Mouse (Mus musculus) activated CD4-positive, CD25-positive, alpha-beta regulatory T cell, adult 4 months (primary cell): ENCODE results near the gene Tlr4. TPM values are rescaled to one million over a fixed set of nuclear protein-coding genes. Genes with fewer than 3 reads are reported as not detected.

ENCODE experiments used
- ATAC-seq: one replicate; pipeline ENCODE4 v1.8.0; 2017
- polyA plus RNA-seq, 2 experiments: library from polyadenylated mRNA; unstranded; fragments of 100-300 nt; shearing (Covaris generic); gene quantifications; one replicate each; pipeline ENCODE4 v1.2.1; 2017

Gene Tlr4
- polyA plus RNA-seq, 2 experiments from 2014 or later, result 2.0 to 2.5 TPM

DNA sequence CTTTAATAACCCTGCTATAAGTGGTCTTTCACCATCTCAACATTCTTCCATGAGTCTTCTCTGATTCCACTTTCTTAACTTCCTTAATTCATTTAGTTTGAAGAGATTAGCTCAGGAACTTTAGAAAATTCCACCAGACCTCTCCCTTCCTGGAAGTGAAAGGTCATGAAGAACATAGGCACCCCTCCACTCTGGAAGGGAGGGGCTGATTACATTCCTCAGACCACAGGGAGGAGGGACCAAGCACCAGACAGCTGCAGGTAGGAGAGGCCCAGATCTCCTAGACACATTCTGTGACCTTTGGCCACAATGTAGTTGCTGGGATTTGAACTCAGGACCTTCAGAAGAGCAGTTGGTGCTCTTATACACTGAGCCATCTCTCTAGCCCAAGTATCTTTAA lies 72.7 kb downstream of the Tlr4 start:
- no peak for ATAC-seq

DNA sequence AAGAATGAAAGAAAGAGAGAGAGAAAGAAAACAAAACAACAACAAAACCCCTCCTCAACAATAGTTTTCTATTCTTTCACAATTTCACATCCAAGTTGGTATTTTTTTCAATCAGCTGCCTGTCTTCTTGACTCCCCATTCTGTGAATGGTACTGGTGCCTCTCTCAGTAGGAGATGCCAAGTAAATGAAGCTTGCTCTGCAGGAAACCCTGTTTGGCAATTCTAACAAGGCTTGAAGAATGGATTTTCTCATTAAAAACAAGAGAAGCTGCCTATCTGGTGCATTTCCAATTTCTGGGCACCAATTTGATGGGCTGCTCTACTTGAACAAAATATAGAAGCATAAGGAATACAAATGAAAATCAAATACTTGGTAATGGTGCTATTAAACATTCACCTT lies 74.1 kb downstream of the Tlr4 start:
- no peak for ATAC-seq

DNA sequence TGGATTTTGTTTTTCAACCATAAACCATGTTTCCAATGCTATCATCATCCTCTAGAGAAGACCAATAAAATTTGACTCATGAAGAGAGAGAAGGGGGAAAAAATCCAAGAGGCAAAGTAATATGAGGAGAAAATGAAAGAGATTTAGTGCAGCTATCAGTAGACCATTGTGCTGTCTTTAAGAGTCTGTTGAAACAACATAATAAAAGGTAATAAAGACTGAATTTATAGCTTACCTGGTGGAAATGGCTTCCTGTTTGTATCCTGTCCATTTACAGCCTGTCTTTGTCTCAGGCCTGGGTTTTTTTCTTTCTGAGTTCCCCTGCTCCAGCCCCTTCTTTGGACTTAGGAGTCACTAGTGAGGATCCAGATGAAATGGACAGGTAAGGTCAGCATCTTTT lies 81.0 kb downstream of the Tlr4 start:
- no peak for ATAC-seq

DNA sequence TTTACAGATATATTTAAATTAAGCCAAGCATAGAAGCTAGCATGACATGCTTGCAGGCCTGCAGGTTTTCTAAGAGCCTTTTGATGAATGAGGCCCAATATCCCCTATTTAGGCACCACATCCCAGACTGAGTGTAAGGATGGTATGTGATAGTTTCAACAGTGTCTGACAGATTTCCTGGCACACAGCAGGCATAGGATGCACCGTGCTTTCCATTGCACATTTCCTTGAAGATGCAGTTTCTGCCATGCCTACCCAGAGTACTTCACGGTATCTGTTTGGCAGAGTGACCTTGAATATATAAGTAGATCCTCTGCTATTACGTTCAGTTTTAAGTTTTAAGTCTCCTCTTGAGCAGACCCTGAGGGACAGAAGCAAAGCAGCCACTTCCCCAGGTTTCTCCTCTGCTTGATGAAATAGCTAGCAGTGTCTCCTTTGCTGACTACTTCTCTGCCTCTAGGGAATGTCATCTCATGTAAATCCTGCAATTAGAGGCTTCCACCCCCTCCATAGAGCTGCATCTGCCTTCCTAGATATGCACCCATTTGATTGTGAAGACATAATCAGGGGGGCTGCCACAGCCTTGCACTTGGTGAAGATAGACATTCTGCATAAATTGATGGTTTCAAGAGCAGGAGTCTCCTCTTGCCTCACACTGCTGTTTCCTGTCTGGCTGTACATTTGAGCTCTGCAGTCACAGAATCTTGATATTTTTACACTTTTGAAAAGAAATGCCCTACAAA lies 92.4 kb downstream of the Tlr4 start:
- ATAC-seq, result no peak

DNA sequence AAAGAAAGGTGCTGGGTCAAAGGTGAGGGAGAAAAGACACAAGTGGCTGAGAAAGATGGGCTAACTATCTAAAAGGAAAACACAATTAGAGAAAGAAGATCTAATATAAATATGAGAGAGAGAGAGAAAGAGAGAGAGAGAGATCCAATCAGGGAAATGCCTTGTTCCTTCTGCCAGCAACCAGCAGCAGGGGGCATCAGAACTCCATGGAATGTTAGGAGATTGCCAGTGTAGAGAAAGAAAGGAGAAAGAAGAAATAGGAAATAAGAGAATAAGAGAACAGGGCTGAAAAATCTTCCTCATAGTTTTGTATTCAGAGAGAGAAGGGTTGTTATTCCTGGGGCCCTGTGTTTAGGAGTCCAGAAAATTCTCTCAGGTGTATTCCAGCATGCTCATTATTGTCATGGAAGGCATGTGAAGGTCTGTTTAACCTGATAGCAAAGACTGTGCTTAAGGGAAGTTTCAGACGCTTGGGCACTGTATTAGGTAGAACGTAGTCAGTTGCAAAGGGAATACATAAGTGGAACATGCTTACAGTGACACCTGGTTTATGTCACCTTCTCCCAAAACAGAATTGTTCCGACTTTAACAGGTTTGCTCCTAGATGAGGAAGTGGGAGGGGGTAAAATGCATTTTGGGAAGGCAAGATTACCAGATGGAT lies 96.4 kb downstream of the Tlr4 start:
- ATAC-seq, result no peak

DNA sequence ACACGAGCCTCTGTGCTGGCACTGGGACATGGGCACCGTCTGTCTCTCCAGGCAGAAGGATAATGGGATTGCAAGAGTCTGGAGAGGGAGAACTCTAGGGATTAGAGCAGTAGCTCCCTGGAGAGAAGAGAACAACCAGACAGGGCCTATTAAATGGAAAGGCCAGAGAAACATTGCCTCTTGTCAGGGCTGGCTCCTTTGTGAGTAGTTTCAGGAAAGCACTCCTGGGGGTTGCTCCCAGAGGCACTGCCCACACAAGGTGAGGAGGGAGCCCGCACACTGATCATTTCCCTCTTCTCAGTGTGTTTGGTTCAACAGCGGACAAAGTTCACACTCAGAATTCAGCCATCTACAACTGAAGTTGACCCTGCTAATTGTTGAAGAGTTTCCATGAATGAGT lies 98.7 kb downstream of the Tlr4 start:
- ATAC-seq, result no peak

DNA sequence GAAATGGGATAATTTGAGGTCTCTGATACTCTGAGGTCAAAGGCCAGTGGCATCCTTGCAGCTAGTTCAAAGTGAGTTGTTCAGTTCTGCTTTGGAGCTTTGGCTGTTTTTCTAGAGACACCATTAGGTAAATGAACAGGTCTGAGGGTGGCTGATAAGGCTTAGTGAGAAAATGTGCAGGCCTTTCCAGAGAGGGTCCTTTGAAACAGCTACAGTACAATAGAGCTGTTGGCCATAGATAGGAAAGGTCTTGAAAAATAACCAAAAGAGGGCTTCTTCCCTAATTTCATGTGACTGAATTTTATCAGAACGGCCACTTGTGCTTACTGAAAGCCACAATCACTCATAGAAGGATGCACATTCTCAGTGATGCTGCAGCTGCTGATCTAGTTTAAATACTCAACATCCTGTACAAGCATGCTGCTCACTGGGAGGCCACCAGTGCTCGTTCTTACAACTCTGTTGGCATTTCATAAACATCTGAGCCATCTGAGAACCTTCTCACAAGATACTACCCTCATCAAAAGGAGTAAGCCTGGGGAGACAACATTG lies 100.2 kb downstream of the Tlr4 start:
- ATAC-seq, result no peak

DNA sequence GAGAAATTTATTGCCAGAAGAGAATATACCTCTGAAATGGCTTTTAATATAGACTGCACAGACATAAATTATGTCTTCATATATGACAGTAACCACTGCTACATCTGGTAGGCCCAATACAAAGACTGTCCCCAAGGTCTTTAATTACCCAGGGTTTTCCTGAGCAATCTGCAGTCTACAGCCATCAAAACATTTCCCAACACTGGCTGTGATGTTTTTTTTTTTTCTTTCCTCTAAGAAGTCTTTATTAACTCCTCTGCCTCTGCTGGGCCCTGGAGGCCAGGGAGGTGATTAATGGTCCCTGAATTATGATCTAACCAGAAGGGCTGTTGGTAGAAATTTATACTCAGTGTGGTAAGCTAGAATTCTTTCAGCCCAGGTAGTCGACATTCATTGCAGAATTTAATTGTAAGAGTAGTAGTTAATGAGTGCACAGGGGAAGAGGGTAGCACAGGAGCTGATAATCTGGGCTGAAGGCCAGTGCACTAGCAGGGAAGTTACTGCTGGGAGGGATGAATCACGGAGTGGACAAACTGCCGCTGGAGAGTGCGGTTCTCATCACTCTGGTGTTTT lies 111.2 kb downstream of the Tlr4 start:
- no peak for ATAC-seq

DNA sequence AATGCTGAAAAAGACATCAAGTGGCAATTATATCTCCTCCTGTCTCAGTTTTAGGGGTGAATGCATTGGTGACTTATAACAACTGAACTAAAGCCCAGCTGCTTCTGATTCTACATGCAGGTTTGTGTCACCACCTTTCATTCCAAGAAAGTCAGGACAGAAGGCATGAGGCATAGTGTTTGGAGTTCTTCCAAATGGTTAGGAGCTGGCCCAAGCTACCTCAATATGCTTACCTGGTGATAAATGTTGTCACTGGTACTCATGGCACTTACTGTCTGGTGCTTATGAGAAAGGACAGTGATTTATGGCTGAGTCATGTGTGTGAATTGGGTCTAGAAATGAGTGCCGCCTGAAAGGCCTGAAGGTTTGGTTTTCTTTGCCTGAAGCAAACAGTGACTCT lies 114.5 kb downstream of the Tlr4 start:
- no peak for ATAC-seq

DNA sequence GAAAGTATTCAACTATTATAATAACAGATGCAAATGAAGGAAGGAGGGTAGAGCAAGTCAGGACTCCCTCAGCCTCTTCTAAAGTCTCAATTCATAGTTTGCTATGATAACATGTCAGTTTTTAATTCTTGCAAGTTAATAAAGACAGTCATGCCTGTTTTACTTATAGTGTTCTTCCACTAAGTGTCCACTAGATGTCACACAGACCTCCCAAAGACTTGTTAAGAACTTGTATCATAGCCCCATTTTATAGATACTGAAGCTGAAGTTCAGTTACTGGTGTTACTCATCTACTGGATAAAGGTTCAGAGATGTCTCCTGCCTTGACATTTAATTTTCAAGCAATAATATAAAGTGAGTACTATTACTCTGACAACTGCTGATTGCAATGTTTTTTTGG lies 116.3 kb downstream of the Tlr4 start:
- no peak for ATAC-seq

DNA sequence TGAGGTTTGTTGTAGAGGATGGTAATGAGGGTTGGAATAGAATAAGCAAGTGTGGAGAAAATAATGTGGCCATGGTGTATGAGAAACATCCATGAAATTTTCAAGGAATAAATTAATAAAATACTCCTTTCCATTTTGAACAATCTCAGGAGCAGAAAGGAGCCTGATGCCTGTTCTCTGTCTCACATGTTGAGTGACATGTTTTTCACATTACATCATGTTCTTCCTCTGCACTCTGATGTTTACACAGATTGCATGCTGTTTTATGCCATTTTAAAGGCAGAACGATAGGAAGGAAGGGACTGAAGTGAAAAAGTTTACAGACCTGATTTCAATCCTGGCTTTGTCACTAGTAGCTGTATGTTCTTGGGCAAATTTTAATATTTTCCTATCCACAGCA lies 120.3 kb downstream of the Tlr4 start:
- ATAC-seq, result no peak

DNA sequence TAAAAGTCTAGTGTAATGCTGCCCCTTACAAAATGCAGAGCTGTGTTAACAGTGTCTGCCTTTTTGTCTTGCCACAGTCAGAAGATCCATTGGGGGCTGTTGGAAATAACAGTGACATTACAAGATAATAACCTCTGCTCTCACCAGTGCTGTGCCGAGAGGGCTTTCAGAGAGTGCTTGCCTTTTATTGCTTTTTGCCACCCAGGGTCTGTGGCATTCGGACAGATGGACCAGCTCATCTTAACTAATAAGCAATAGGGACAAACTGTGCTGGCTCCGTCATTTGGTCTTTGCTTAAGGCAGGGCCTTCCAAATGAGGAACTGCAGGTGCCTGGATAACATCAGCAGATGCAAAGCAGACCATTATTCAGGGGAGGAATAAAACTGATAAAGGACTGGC lies 147.5 kb downstream of the Tlr4 start:
- no peak for ATAC-seq
